Mouse (Mus musculus) layer of hippocampus, postnatal 10 days (tissue): ENCODE data around the gene Gm38393. TPM values are rescaled to one million over a fixed set of nuclear protein-coding genes. Genes with fewer than 3 reads are reported as not detected.

Experiments
- DNase-seq, 2 experiments: peaks; one replicate each; pipeline ENCODE4 v3.0.0; 2021; ENCODE audit warnings: low spot score in 2 of 2
- long read RNA-seq: library from polyadenylated mRNA; stranded (forward); transcript quantifications from one replicate; pipeline ENCODE4 v2.0.0, GENCODE M21; 2023
- total RNA-seq, 2 experiments: library from RNA; stranded (reverse); gene quantifications; 2 replicates each; pipeline ENCODE4 v1.2.3; 2021

Gene Gm38393
- total RNA-seq = 10 to 100 TPM; 75.3 to 91.2 TPM
- long read RNA-seq = 0 reads

- peak; percentile 71 to 79 for DNase-seq
Measured at GRCm38 (mm10) chr7:60004606-60005330, at the start of gene Gm38393, which contains the start of gene Snurf. Gene Gm38393, minus strand, starts transcription at chr7:60005064. Gene Snurf, minus strand, starts transcription at chr7:60005049.

DNA sequence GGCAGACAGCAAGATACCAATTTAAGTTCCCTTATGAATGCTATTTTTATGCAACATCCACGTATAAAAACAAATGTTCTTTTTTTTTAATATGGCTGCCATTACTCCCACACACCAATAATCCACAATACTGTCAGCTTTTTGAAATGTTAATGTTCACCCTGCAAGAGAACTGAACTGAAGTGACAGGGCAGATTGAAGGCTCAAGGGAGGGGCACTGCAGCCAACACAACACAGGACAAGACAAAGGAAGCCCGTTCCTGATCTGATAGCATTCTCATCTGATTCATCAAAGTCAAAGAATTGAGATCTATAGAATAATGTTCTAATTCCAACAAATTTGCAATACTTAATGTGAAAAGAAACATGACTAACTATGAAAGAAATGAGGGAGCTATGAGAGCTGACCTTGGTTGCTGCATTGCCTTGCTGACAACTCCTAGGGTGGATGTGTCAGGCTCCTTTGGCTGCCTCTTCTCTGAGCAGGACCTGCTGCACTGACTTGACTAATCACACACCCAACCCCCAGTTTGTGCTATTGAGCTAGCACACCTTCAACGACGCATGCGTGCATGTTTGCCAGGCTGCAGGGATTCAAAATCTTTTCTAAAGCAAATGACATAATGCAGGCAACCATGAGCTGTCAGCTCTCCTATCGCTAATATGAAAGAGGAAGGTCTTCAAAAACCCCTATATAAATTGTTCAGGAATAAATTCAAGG lies 42.8 kb upstream of the Gm38393 start:
- DNase-seq = peak; percentile 47 to 65

DNA sequence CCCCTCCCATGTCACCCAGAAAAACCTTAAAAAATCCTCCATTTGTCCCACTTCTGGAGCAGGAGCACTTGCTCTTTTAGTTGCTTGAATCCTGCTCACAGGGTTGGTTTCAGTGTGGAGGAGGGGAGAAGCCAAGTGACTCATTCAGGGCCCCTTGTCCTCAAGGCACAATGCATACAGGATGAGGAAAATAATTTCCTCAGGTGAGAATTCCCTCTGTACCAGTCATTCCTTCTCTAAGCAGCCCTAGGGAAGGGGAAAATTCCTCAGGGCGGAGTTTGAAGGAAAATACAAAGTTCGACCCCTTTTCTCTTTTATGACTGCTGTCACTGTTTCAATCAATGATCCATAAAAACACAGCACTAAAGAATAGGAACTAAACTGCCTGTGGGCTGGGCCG lies 8.3 kb upstream of the Gm38393 start:
- DNase-seq = no peak

DNA sequence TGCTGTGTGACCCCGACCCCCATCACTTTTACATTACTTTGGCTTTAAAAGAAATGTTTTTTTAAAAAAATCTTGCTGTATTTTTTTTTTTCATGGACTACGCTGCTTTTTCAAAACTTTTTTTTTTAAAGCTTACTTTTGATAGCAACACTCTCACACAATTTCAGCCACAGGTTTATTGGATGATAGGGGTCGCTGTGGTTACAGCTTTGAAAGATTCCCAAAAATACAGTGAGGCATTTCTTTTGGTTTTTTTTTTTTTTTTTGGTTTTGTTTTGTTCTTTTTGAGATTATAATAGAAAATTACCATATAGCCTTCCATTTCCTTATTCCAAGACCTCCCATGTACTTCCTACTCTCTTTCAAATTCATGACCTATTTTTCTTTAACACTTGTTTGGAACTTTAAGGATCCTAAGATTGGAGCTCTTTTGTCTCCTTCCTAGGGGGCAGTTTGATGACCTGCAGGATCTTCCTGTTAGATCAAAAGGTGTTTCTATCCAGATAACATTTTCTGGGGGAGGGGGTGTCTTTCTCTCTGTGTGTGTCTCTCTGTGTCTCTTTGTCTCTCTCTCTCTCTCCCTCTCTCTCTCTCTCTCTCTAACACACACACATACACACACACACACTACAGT lies 3.0 kb upstream of the Gm38393 start:
- no peak for DNase-seq

DNA sequence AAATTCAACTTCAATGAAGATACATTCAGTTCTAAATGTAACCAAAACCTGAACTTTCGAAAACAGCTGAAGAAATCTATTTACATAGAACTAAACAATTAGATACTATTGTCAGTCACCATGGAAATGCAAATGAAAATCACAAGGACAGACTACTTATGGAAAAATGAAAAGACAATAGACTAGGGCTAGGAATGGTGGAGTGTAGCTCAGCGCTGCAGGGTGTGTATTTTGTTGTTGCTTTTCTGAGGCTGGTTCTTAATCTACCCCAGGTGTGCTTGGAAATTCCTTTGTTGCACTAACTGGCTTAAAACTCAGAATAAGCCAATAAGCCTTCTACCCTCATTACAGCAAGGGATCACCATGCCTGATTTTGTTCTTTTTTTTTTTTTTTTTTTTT lies 1.4 kb upstream of the Gm38393 start:
- DNase-seq = no peak

DNA sequence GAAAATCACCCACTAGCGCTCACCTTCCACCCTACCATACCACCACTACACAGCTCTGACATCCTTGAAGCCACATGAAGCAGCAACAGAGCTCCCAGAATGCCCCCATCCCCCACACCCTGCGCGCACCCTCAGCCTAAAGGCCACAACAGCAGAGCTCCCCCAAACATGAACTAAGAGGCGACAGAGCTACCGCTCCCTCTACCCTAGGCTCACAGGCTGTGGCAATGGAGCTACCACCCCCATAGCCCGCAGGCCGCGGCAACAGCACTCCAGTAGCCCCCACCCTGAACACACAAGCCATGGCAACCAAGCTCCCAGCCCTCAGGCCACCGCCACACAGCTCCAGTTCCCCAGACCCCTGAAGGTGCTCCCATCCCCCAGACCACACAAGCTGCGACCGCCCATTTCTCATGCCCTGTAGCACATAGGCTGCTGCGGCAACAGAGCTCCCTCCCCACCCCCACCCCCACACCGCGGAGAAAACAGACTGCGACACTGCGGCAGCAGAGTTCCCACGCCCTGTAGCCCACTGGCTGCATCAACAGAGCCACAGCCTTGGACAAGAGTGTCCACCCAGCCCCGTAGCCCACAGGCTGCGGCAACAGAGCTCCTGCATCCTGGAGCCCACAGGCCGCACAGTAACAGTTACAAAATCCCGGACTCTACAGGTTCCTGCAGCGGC lies 801 bp downstream of the Gm38393 start:
- DNase-seq = peak; percentile 43 to 54

DNA sequence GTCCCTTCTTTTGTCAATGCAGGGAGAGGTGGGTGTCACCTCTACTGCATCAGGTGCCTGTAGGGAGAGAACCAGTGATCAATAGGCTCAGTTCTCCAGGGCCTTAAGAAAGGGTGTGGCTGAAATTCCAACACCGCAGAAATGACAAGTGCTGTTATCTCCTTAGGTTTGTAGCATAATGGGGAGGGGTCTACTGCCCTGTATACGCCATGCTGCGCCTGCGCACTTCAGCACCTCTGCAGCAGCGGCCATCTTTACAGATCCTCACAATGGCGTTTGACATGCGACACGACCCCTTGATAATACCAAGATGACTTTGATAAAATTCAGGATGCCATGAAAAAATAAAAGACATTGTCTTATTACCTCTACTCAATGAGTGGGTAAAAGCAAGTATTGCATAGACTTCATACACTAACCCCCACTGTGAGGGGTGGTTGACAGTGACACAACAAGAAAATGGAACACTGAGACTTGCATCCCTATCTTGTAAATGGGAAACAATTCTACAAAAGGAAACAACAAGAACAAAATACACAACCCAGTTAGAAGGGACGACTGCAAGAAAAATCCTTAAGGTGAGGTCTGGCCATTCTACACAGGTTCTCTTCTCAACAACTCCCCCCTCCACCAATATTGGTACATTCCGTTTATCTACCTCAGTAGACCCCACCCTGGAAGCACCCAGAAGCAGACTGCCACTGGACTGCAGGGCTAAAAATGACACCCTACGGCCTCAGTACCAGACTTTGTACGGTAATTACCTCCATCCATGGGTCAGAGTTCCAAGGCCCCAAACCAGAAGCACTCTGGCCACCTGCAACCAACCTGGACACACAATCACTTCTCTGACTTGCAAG lies 1.6 kb downstream of the Gm38393 start:
- DNase-seq = peak; percentile 28 to 42

DNA sequence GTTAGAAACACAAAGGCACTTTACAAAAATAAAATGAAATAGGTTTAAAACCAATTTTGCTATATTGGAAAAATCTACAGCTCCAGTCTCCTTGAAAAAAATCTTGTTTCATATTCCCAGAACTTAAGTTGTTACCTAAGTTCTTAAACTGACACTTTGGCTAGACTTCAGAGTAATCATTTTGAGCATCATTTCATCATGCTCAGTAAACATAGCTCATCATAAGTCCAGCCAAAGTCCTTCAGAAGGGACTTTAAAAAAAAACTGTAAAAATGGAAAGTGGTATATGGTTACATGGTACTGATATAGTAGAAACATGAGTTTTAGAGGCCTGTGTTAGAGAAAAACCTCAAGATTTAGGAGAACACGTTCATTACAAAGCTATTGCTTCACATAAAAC lies 26.2 kb downstream of the Gm38393 start:
- no peak for DNase-seq

Other genes starting within 250 kb of the Gm38393 start
- gene Snurf, start within 50 bp of the Gm38393 start, total RNA-seq = 1,000 to 10,000 TPM; 1,711 to 2,253 TPM
- gene Snrpn, start 135.2 kb upstream of the Gm38393 start, total RNA-seq = 100 to 1,000 TPM; 779 to 816 TPM